Mouse (Mus musculus) left cerebral cortex, postnatal 14 days (tissue): Measurements from ENCODE around the gene Gtf2h1. TPM values are rescaled to one million over a fixed set of nuclear protein-coding genes. Genes with fewer than 3 reads are reported as not detected.

Experiments used
- DNase-seq, 2 experiments: peaks; one replicate each; pipeline ENCODE4 v3.0.0; 2021 to 2022; ENCODE audit warnings: low spot score in 2 of 2, mixed read lengths in 1 of 2
- intact Hi-C: fragments of 180-260 bp; cut with DNase I; formaldehyde crosslinking; loops from one replicate; pipeline ENCODE4 v1.15.1; 2025
- total RNA-seq, 2 experiments: library from RNA; stranded (reverse); gene quantifications; 2 replicates each; pipeline ENCODE4 v1.2.3; 2021

The Gtf2h1 gene
- total RNA-seq, 2 experiments from 2014 or later = 37.0 to 39.3 TPM

DNA sequence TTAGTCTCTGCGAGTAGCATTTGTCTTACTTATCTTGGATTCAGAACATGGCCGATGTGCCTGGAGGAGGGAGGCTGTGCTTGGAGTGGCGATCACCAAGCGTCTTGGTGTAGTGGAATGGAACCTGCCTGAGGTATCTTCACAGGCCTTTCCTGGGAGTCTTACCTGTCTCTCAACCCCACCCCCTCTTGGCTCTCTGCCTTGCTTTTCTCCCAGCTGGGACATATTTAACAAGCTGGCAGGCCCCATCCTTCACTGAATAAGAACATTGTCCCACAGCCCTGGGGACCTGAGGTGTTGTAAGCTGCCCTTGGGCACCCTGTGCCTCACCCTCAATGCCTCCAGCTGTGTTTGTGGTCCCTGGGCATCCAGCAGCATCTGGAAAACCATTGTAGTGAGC is 47.7 kb downstream of the Gtf2h1 start:
- intact Hi-C loops = no loop called here
- DNase-seq = no peak

GRCm38 (mm10) chr7:46845211-46845977 is 49.5 kb downstream of the Gtf2h1 start:
- intact Hi-C loops = no loop called here
- DNase-seq = peak; percentile 92 to 96

DNA sequence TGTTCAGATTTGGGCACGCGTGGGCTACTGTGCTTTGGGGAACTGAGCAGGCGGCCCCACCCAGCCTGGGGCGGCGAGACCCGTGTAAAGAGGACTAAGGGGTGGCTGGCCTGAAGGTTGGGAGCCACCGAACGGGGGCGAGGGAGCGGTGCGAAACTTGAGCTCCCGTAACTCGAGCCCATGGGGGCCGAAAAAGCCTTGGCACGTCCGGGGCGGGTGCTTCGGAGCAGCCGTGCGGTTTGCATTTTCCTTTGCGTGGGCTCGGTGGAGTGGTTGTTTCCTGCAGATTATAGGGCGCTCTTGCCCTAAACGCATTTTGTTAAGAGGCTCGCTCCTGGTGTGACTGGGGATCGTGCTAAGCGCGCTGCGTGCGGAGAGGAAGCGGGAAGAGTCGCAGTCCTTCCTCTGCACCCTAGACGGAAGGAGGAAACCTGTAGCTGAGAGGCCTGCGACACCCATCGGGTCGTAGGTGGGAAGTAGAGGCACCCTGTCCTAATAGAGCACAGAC is 50.1 kb downstream of the Gtf2h1 start:
- intact Hi-C loops = no loop called here
- peak in 1 of 2 experiments; percentile 33 for DNase-seq

DNA sequence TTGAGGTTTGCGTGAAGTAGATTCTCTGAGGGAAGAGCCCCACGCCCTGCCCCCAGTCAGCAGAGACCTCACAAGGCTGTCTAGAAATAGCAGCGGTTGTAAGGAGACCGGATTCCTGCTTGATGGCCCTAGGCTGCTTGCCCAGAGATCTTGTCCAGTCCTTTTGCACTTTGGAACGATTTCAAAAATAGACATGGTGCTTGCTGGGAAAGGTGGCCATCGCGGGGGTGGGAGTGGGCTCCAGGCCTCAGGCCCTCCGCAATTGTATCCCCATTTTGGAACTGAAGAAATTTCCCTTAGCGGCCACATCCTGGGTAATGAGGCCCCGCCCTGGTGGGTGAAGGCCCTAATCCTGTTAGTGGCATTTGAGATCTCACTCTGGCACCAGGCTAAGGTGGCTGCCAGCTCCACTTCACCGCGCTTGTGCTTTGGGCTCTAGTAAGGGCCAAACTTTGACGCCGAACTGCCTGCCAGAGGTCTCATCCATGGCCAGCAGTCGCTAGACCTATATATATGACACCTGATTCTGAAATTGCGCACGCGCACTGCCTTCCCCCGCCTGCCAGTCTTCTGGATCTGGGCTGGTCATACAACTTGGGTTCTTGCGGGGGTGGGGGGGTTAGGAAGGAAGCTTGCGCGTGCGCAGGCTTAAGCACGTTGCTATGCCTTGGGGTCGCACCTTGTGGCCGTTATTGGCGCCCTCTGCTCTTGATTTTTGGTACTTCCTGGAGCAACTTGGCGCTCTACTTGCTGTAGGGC is 50.8 kb downstream of the Gtf2h1 start:
- peak; percentile 59 to 71 for DNase-seq

DNA sequence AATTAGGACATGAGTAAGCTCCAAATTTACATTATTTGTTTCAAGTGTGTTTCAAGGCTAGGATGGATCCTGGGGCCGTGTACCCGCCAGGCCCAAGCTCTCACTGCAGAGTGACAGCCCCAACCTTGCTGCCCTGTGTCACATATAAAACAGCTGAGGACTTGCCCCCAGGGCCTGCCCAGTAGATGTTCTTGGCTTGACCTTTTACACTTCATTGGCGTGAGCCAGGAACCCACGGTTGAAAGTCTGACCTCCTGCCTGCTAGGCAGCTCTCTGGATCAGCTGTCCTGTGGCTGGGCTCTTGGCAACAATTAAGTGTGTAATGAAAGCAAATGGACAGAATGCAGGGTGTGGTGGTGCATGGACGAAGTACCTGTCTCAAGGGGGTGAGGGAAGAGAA is 53.4 kb downstream of the Gtf2h1 start:
- no peak for DNase-seq
- intact Hi-C loops = no loop called here

More for the DNA sequence above, 50.8 kb downstream of the Gtf2h1 start:
- intact Hi-C loops = no loop called here

GRCm38 (mm10) chr7:46851026-46851425 is 55.1 kb downstream of the Gtf2h1 start:
- no peak for DNase-seq
- intact Hi-C loops = no loop called here

DNA sequence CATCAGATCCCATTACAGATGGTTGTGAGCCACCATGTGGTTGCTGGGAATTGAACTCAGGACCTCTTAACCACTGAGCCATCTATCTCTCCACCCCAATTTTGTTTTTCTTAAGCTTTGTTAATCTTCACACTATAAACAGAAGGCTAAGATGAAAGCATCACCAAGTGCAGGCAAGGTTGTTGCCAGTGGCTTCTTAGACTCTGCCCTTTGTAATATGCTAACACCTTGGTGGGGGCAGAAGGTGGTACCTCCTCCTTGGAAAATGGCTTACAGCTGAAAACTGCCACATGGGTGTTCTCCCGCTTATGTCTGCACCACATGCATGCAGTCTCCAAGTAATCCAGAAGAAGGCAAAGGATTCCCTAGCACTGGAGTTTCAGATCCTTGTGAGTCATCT is 56.8 kb downstream of the Gtf2h1 start:
- no peak for DNase-seq
- intact Hi-C loops = no loop called here

GRCm38 (mm10) chr7:46853365-46853764 is 57.5 kb downstream of the Gtf2h1 start:
- no peak for DNase-seq
- intact Hi-C loops = no loop called here

- DNase-seq = no peak
- intact Hi-C loops = loop anchor here (5.0 kb wide), 1 partner anchor 39 kb away; no protein-coding TSS in a partner anchor
Measured at GRCm38 (mm10) chr7:46855866-46856560, 60.1 kb downstream of the Gtf2h1 start.

GRCm38 (mm10) chr7:46857436-46857835 is 61.5 kb downstream of the Gtf2h1 start:
- no peak for DNase-seq
- intact Hi-C loops = loop anchor here (5.0 kb wide), 1 partner anchor 40 kb away; no protein-coding TSS in a partner anchor

DNA sequence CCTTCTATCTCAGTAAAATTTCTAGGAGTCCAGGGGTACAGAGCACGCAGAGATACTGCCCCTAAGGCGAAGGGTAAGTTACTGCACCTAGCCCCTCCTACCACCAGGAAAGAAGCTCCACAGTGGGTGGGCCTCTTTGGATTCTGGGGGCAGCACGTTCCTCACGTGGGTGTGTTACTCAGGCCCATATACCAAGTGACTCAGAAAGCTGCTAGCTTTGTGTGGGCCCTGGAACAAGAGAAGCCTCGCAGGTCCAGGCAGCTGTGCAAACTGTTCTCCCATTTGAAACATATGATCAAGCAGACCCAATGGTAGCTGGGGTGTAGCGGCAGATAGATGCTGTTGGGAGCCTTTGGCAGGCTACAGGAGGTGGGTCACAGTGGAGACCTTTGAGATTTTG is 63.1 kb downstream of the Gtf2h1 start:
- no peak for DNase-seq
- intact Hi-C loops = loop anchor here (5.0 kb wide), 1 partner anchor 42 kb away; no protein-coding TSS in a partner anchor

DNA sequence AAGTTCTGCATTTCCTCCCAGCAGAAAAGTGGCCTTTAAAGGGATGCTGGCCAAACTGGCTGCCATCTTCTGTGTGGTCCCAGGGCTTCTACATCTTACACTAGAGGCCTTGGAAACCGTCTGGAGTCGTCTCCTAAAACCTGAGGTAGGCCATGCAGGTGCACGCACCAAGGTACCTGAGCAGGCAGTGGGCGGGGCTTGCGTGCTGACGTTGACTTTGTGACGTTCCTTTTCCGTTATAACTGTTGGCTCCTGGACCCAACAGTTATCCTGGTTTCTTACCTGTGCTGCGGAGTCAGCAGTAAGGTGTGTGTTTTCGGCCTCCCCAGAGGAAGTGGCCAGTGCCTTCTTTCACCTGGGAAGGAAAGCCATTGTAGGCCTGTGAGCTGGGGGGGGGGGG is 65.1 kb downstream of the Gtf2h1 start, which contains the start of gene Ldhc:
Gene Ldhc (plus strand): TSS at position 208 of the 400 bp plus-strand sequence.
- no peak for DNase-seq
- intact Hi-C loops = no loop called here

GRCm38 (mm10) chr7:46871988-46872387 is 76.1 kb downstream of the Gtf2h1 start:
- no peak for DNase-seq
- intact Hi-C loops = no loop called here

Other genes with a start within 250 kb of the Gtf2h1 start
- gene Sergef, start 156.3 kb upstream of the Gtf2h1 start, total RNA-seq = 10 to 100 TPM; 57.2 to 66.4 TPM
- gene Tph1, start 123.6 kb upstream of the Gtf2h1 start, total RNA-seq = under 1 TPM; 0.27 to 0.31 TPM
- gene Saal1, start 85.4 kb upstream of the Gtf2h1 start, total RNA-seq = 1 to 10 TPM; 7.2 to 8.5 TPM
- not detected for gene Saa3, start 80.4 kb upstream of the Gtf2h1 start, total RNA-seq
- gene Saa4, start 63.5 kb upstream of the Gtf2h1 start, total RNA-seq = not detected
- not detected for gene Saa1, start 53.1 kb upstream of the Gtf2h1 start, total RNA-seq
- gene Saa2, start 44.3 kb upstream of the Gtf2h1 start, total RNA-seq = not detected
- gene Hps5, start within 50 bp of the Gtf2h1 start, total RNA-seq = 10 to 100 TPM; 11.4 to 13.7 TPM
- gene Ldha, start 45.4 kb downstream of the Gtf2h1 start, total RNA-seq = 100 to 1,000 TPM; 497 to 507 TPM
- not detected for gene Ldhc, start 65.1 kb downstream of the Gtf2h1 start, total RNA-seq
- gene Tsg101, start 123.9 kb downstream of the Gtf2h1 start, total RNA-seq = 10 to 100 TPM; 74.0 to 76.5 TPM
- gene Uevld, start 162.4 kb downstream of the Gtf2h1 start, total RNA-seq = 1 to 10 TPM; 9.6 to 10.0 TPM
- not detected for gene Gm9999, start 187.5 kb downstream of the Gtf2h1 start, total RNA-seq
- gene Spty2d1, start 212.3 kb downstream of the Gtf2h1 start, total RNA-seq = 10 to 100 TPM; 10.6 to 11.0 TPM